Mouse (Mus musculus) 3T3-L1 (cell line): Measurements from ENCODE around the gene Ror2.

Source experiments
- DNase-seq: peaks from one replicate; pipeline ENCODE4 v3.0.0-alpha.2; 2015; ENCODE audit warnings: low read depth, low spot score

The Ror2 gene

DNA sequence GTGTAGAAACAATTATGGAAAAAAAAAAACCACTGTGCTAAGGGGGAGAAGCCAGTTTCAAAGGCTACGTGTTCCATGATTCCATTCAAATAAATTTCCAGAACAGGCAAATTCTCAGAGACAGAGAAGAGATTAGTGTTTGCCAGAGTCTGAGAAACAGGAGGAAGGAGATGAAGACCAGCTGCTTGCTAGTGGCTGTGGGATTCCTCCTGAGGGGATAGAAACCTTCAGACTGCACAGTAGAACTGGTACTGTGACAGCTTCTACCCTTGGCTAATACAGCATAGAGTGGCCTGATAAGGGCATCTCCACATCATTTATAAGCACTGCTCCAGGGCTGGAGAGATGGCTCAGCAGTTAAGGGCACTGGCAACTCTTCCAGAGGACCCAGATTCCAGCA, 11.2 kb downstream of the Ror2 start:
- no peak for DNase-seq

DNA sequence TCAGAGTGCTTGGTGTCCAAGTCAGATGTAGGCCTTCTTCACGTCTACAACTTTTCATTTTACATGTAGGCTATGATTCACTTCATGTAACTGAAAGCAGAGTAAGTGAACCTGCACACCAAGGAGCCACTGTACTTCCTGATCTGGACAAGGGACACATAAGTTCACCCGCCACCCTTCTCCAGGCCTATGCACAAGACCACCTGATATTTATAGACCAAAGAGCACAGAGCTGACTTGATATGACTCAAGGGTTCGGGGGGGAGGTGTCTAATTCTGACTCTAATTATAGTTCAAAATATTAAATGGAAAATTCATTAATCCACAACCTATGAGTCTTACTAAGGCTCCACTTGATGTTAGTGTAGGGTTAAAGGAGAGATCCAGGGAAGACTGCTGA, 14.3 kb downstream of the Ror2 start:
- no peak for DNase-seq

DNA sequence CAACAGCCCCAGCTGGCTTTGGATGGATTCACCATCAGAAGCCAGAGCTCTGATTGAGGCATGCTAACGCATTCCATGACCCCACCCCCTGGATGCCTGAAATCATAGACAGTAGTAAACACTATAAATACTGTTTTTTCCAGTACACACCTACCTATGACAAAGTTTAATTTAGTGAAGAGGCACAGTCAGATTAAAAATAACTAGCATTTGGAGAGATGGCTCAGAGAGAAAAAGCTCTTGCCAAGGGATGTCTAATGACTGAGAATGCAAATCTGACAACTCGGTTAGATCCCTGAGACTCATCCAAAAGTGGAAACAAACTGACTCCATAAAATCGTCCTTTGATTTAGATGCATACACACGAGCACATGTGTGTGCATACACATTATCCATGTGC, 15.4 kb downstream of the Ror2 start:
- no peak for DNase-seq

DNA sequence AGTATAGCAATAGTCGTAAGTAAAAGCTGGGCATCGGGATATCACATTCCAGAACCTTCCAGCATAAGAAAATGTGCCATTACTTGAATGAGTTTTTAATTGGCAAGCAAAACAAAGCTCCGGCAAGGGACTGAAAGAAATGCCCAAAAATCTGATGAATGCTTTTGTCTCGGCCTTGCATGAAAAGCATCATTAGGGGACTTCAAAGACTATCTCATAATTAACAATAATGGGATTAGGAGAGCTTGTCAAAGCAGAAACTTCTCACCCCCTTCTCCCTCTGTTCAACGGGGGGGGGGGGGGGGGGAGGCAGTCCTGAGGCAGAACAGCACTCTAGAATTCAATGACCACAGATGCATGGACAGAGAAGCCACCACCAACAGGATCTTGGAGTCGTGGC, 17.4 kb downstream of the Ror2 start:
- DNase-seq, result no peak

DNA sequence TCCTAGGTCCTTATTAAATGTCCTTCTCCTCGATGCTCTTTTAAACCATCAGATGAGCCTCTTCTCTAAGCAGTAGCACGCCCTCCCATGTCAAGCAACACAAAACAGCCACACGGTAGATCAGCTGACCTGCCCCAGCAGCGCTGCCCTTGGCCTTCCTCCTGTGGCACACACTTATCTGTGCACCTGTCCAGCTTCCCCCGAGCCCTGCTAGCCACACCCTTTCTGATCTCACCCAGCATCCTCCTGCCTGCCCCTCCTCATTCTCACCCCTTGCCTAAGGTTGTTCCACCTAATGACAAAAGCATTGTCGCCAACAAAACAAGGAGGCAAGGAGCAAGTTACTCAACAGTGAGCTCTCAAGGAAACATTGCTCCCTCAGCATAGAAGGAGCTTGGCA, 18.1 kb downstream of the Ror2 start:
- no peak for DNase-seq

DNA sequence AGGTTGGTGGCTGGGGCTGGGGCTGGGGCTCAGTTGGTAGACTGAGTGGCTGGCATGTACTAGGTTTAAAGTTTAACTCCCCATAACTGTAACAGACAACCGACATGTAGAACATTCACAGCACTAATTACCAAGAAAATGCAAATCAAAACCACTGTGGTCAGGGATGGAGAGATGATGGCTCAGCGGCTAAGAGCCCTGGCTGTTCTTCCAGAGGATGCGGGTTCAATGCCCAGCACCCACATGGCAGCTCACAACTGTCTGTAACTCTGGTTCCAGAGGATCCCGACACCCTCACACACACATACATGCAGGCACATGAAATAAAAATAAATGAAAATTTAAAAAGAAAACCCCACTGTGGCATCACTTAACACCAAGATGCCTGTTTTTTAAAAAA, 18.8 kb downstream of the Ror2 start:
- no peak for DNase-seq

DNA sequence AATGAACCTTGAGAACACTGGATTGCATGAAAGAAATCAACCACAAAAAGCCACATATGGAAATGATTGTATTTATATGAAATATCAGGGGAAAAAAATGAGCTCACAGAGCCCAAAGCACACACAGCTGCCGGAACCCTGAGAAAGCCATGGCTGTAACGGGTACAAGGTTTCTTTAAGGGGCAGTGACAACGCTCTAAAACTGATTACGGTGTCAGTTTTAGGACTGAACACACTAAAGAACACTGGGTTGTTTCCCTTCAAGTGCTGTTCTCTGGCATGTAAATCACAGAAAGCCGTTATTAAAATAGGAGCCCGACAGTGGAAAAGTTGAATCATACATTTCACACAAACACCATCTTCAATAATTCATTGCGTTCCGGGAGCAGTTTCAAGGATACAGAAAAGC, 19.4 kb downstream of the Ror2 start:
- DNase-seq, result peak; percentile 39

DNA sequence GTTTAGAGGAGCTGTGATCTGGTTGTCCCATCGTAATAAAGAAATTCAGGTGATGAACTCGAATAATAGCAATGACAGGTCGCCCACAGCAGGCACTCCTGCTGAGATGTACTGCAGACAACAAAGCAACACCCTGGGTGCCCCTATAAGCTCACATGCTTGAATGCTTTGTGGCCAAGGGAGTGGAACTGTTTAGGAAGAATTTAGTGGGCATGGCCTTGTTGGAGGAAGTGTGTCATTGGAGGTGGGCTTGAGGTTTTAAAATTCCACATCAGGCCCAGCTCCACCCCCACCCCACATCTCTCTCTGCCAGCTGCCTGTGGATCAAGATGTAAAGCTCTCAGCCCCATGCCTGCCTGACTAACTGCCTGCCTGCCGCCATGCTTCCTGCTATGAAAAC, 21.0 kb downstream of the Ror2 start:
- DNase-seq, result no peak

DNA sequence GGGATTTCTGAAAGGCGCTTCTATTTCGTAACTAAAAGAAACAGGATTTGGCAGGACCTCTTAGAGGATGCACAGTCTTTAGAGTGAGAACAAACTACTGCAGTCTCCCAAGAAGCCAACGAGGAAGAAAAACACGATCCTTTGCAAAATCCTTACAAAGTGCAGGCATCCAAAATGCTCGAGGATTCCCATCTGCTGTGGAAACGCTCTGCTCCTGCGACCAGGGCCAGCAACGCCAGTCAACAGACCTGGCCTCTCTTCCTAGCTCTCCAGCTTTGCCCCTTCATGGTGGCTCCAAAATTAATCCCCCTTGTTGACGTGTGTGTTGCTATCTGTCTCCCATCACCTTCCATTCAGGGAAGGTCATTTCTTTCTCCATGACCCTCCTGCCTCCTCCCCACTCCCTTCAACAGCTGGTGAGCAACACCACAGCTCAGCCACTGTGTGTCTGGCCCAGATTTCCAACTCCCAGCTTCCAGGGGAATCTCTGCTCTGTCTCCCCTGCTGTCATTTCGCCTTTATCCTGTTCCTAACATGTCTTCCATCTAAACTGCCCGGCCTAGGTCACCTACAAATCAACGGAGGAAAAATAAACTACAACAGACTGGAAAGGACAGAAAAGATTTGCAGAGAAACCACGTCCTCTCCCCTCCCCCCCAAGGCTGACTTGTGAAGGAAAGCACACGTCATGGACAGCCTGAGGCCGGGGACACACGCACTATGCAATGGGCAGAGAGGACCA, 23.2 kb downstream of the Ror2 start:
- no peak for DNase-seq

DNA sequence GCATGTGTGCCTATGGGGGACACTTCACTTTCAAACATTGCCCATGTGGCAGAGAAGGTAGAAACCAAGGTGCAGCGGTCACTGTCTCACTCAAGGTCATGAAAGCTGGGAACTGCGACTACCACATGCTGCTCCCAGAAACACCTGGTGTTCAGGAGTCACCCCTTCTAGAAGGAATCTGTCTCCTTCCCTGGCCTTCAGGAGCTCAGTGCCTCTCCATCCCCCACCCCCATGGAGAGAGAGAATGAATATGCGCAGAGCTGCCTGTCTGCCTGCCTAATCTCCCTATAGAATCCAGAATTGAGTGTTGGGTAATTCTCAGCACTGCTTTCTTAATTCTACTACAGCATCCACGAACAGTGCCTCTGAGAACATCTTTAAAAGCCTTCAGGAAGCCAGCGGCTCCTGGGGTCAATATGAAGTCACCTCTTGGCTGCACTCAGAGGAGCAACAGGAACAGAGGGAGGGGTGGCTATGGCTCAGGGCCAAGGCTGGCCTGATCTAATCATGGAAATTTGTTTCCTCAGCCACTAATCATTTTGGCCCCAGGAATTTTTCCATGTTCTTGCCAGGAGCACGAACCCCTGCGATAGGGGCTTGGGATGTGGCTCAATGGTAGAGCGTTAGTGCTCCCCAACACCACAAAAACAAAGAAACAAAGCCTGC, 24.7 kb downstream of the Ror2 start:
- DNase-seq, result no peak

DNA sequence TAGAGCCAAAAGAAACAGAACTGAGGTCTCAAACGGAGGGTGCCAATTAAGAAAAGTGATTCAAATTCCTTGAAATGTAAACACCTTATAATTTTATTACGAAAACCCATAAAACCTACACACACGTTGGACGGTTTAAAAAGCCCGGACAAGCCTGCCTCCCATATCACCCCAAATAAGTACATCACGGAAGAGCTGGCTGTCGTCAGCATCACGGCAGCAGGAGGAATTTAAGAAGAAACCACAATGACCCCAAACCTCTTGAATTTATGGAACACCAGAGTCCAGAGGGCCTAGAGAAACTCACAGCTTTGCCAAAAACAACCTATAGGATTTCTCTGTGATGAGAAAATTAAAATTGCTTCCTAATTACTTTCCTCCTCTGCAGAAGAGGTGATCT, 27.0 kb downstream of the Ror2 start:
- no peak for DNase-seq

DNA sequence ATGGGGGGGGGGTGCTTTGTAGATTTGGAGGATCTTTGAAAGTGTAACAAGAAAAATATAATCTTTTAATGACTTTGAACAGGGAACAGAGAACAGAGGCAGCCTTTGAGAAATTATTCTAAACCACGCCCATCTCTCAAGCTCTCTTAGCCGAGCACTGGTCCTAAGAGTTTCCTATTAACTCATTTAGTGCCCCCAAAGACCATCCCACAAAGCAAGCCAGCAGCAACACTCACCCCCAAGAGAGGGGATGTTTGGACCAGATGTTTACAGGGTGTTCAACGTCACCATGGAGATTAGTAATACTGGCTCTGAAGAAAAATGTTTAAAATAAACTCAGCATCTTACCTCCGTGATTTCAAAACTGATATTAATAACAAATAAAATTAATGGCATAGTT, 27.4 kb downstream of the Ror2 start:
- no peak for DNase-seq

DNA sequence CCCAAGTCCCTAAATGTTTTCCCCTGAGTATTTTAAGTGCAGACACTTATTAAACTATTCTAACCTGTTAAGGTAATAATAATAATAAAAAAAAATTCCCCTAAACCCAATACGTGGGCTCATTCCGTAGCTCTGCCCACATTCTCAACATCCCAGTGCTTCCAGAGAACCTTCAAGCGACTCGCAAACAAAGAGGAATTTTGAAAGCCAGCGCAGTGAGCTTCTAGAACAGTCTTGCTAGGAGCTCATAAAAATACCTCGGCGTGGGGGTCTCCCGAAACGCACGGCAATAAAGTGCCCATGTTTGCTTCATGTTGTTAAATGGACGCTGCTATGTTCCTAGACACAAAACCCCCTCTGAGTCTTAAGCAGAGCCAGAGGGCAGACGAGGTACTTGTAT, 32.7 kb downstream of the Ror2 start:
- DNase-seq, result no peak

DNA sequence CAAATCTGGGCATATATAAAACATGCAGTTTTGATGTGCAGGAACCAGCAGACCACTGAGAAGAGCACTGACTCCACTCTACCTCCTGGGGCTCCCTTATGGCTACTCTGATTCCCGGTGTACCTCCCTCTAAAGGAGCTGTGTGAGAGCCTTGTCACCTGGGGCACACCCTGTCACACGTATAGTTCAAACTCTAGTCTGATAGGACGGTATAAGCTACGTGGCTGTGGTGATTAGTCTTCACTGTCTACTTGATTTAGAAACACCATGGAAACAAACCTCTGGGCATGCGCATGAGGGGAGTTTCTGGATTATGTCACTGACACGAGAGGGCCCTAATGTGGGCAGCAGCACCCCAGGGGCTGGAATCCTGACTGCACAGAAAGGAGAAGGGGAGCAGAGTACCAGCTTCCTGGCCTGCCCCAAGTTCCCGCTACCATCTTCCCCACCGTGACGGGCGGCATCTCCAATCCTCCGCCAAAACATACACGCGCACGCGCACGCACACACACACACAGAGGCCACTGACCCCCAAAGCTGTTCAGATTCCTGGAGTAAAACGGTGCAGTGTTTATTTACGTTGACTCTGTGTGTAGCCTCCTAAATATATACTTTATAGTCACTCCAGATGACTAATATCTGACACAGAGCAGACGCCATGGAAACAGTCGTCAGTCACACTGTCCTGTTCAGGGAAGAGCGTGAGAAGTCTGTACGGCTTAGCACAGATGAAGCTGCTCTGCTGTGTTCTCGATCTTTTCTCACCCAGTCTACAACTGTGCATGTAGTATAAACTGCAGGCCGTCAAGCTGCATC, 37.1 kb downstream of the Ror2 start:
- DNase-seq, result peak; percentile 23

DNA sequence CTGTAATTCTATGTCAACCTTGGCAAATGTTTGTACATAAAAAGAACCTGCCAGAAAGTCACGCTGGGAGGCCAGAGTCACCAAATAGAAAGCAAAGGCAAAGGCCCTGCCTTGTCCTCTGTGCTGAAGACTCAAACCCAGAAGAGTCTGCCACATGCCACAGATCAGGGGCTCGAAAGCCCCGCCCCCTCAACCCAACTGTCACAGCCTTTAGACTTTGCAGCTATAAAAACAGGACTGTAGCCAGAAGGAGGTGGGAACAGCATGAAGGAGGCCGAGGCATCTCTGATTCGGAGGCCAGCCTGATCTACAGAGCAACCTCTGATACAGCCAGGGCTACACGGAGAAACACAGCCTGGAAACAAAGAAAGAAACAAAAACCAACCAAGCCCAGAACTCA, 37.8 kb downstream of the Ror2 start:
- no peak for DNase-seq

DNA sequence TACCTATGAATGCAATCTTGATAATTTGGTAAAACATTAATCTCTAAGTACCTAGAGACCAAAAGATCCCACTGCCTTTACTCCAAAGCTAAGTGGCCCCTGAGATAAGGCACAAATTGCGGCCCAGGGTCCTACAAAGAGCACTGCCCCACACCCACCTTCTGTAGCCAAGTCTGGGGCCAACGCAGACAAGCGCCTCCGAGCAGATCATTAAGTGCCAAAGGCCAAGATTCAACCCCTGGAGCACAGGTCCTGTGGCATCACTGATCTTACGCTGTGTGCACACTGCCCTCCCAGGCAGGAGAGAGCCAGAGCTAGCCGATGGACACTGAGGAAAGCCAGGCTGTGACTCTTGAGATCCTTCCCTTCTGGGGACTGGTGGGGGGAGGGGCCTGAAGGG, 38.7 kb downstream of the Ror2 start:
- no peak for DNase-seq

DNA sequence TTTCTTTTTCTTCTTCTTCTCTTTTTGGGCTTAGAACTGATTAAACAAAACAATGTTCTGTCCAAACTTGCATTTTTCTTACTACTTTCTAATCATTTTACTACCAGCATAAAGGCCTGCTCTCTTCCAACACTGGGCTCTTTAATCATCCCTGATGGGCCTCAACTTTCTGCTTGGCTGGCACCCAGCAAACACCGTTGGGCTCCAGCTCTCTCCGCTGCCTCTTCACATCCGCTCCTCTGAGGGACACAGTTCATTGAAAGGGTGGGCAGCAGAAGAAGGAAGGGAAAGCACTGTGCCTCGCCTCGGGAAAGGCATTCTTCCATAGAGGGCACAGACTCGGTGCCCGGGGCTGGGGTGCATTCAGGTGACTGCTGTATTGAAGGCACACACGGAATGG, 41.8 kb downstream of the Ror2 start:
- no peak for DNase-seq

DNA sequence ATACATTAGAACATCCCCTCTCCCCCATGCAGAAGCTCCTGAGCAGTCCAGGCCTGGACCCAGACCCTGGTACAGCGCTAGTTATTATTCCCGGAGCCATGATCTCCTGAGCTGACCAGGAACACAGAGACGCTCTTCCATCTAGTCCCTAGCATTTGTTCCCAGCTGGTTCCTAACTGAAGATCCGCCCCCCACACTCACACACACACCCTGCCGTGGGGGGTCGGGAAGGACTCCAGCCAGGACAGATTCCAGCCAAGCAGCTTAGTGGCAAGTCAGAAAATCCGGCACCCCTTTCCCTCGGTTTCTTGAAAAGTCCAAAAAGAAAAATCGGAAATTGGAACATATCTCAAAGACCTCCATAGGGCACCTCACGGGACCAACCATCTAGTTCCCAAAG, 48.5 kb downstream of the Ror2 start:
- no peak for DNase-seq

DNA sequence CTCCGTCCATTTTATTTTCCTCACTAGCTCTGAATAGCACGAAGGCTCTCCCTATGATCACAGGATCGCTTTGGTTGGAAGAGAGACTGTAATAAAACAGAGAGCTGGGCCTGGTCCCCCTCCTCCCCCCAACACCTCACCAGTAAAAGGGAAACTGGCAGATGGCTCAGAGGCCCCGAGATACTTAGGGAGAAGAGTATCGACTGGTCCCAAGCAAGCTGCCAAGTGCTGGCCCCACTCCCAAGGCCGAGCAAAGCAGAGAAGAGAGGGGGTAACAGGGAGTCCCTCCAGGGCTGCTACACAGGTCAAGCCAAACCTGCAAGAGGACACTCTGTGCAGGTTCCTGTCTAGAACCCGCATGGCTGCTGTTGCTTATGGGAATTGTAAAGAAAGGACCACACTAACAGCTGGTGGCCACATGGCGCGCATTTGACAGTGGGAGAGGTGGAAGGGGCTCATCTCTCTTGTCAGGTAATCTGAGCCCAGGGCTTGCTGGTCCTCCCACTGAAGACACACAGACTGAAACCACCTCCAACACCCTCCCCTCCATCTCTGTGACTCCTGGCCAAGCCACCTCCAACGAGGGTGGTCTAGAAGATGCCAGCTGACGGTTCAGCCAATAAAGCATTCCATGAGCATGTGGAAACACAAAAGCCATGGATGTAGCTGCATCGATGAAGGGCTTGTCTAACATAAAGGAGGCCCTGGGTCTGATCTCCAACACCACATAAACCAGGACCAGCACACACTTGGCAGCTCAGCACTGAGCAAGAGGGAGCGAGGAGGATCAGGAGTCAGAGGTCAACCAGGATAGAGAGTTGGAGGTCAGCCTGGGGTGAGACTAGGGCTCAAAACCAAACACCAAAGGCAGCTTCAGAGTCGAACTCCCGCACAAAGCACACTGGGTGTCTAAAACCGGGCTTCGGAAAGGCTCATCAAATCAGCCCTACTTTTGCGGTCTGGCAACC, 49.2 kb downstream of the Ror2 start:
- no peak for DNase-seq

DNA sequence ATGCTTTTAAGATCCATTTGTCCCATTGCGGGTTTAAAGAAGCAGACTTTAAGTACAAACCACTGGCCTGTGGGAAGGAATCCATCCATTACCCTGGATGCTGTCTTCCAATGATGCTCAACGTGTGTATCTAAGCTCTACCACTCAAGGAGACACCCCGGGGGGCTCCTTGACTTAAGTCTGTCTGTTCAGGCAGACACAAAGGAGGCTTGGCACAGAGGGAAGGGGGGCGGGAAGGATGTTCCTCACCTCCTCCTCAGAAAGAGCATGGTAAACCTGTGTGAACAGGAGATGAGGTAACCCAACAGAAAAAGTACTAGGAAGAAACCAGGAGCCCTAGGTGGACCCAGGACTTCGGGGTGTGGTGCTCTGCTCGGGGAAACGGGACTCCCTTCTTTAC, 50.0 kb downstream of the Ror2 start:
- no peak for DNase-seq

DNA sequence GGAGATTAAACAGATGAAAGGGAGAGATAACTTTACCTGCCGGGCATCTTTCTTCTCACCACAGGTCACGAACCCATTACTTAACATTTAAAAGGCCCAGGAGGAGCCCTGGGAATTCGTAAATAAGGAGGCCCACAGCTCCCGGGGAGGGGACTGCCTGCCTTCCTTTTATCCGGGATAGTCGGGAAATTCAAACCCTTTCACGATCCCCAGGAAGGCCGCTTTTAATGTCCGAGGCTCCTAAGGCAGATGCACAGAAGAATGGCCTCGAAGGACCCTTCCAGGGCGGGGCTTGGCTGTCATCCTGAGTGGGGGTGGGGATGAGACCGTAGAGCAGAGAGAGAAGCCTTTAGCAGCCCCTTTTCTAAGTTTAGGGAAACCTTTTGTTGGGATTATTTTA, 51.1 kb downstream of the Ror2 start:
- DNase-seq, result no peak
